Mouse (Mus musculus) E14TG2a.4 (cell line): ENCODE measurements around the gene Setd5.

Experiments
- H3K27me3 ChIP-seq: 2 replicates; pipeline ENCODE4 v1.6.1; 2014; ENCODE audit warnings: low read length, control low read depth; ENCODE audit not compliant: insufficient read depth
- H3K36me3 ChIP-seq: 2 replicates; pipeline ENCODE4 v1.6.1; 2014; ENCODE audit warnings: low read length, control low read depth; ENCODE audit not compliant: insufficient read depth
- H3K4me1 ChIP-seq: replicated peaks from 2 replicates; pipeline ENCODE4 v1.6.1; 2014; ENCODE audit warnings: low read depth, low read length, control low read depth
- H3K4me3 ChIP-seq: replicated peaks from 2 replicates; pipeline ENCODE4 v1.5.1; 2014; ENCODE audit warnings: mild to moderate bottlenecking, low read length
- H3K9me3 ChIP-seq: 2 replicates; pipeline ENCODE4 v1.6.1; 2014; ENCODE audit warnings: low read length, control low read depth
- CTCF ChIP-seq: conservative IDR thresholded peaks from 2 replicates; pipeline ENCODE4 v1.5.1; 2014; ENCODE audit warnings: low read length
- NANOG ChIP-seq: IDR thresholded peaks from 2 replicates; pipeline ENCODE4 v1.6.1; 2014; ENCODE audit warnings: borderline replicate concordance, low read length, mixed read lengths
- POU5F1 ChIP-seq: IDR thresholded peaks from 2 replicates; pipeline ENCODE4 v1.6.1; 2014; ENCODE audit warnings: low read length, borderline replicate concordance

Setd5 gene

GRCm38 (mm10) chr6:113166661-113167251, 89.6 kb downstream of the Setd5 start:
- peaks cover 16% of the 10 kb centered on the region for H3K4me1 ChIP-seq
- H3K9me3 ChIP-seq = peaks cover 18% of the 10 kb centered on the region
- H3K36me3 ChIP-seq = peaks cover 5% of the 10 kb centered on the region; the same call in 1 of the 2 replicates
- H3K27me3 ChIP-seq = peaks cover 4% of the 10 kb centered on the region; the same call in 1 of the 2 replicates
- H3K4me3 ChIP-seq = no peak overlapping the region
- TF ChIP-seq NANOG (no peak), CTCF (no peak), POU5F1 (no peak)

GRCm38 (mm10) chr6:113168316-113168975, 91.3 kb downstream of the Setd5 start:
- Histone ChIP-seq H3K27me3 (peaks cover 4% of the 10 kb centered on the region; the same call in 1 of the 2 replicates), H3K4me3 (no peak overlapping the region), H3K4me1 (peaks cover 16% of the 10 kb centered on the region), H3K9me3 (peaks cover 3% of the 10 kb centered on the region; the same call in 1 of the 2 replicates), H3K36me3 (no peaks in the 10 kb centered on the region)
- no peak for TF ChIP-seq POU5F1

- Histone ChIP-seq H3K36me3 (no peaks in the 10 kb centered on the region), H3K27me3 (peaks cover 4% of the 10 kb centered on the region; the same call in 1 of the 2 replicates), H3K4me3 (no peak overlapping the region), H3K4me1 (peaks cover 16% of the 10 kb centered on the region), H3K9me3 (no peaks in the 10 kb centered on the region)
- TF ChIP-seq NANOG (no peak), CTCF (no peak), POU5F1 (no peak)
Measured at GRCm38 (mm10) chr6:113169852-113170251, 92.7 kb downstream of the Setd5 start.

GRCm38 (mm10) chr6:113170651-113171050, 93.5 kb downstream of the Setd5 start:
- Histone ChIP-seq H3K4me1 (peaks cover 16% of the 10 kb centered on the region), H3K27me3 (peaks cover 4% of the 10 kb centered on the region; the same call in 1 of the 2 replicates), H3K9me3 (no peaks in the 10 kb centered on the region), H3K36me3 (no peaks in the 10 kb centered on the region), H3K4me3 (no peak overlapping the region)
- no peak for TF ChIP-seq NANOG
- TF ChIP-seq POU5F1 = no peak
- TF ChIP-seq CTCF = no peak

- Histone ChIP-seq H3K36me3 (no peaks in the 10 kb centered on the region), H3K4me3 (no peak overlapping the region), H3K4me1 (peaks cover 16% of the 10 kb centered on the region), H3K9me3 (no peaks in the 10 kb centered on the region), H3K27me3 (peaks cover 4% of the 10 kb centered on the region; the same call in 1 of the 2 replicates)
- TF ChIP-seq CTCF = no peak
- no peak for TF ChIP-seq POU5F1
- TF ChIP-seq NANOG = no peak
Measured at GRCm38 (mm10) chr6:113172011-113172410, 94.8 kb downstream of the Setd5 start.

- no peak overlapping the region for H3K4me3 ChIP-seq
- H3K27me3 ChIP-seq = peaks cover 4% of the 10 kb centered on the region; the same call in 1 of the 2 replicates
- H3K4me1 ChIP-seq = peaks cover 16% of the 10 kb centered on the region
- TF ChIP-seq CTCF (peak; percentile 95), NANOG (no peak)
- no peaks in the 10 kb centered on the region for H3K9me3 ChIP-seq
- no peaks in the 10 kb centered on the region for H3K36me3 ChIP-seq
Measured at GRCm38 (mm10) chr6:113172568-113172967, 95.4 kb downstream of the Setd5 start.

GRCm38 (mm10) chr6:113175469-113175868, 98.3 kb downstream of the Setd5 start:
- peaks cover 23% of the 10 kb centered on the region for H3K4me1 ChIP-seq
- TF ChIP-seq POU5F1 = no peak
- no peak for TF ChIP-seq CTCF
- no peak for TF ChIP-seq NANOG

GRCm38 (mm10) chr6:113176613-113177012, 99.4 kb downstream of the Setd5 start:
- Histone ChIP-seq H3K9me3 (no peaks in the 10 kb centered on the region), H3K36me3 (no peaks in the 10 kb centered on the region), H3K4me3 (no peak overlapping the region), H3K27me3 (peaks cover 21% of the 10 kb centered on the region), H3K4me1 (peaks cover 17% of the 10 kb centered on the region)
- TF ChIP-seq POU5F1 = no peak
- TF ChIP-seq NANOG = no peak
- TF ChIP-seq CTCF = no peak

More at GRCm38 (mm10) chr6:113175469-113175868, 98.3 kb downstream of the Setd5 start:
- Histone ChIP-seq H3K27me3 (peaks cover 21% of the 10 kb centered on the region), H3K36me3 (no peaks in the 10 kb centered on the region), H3K9me3 (no peaks in the 10 kb centered on the region), H3K4me3 (no peak overlapping the region)
